Mouse (Mus musculus) limb, embryonic 14.5 days (tissue): Measurements from ENCODE around the gene Snx15. TPM values are rescaled to one million over a fixed set of nuclear protein-coding genes. Genes with fewer than 3 reads are reported as not detected.

Experiments used
- ATAC-seq: fragments of 200-750 bp; cut with Nextera tagmentation; 2 replicates; pipeline ENCODE4 v1.8.0; 2017; ENCODE audit warnings: low read depth, moderate number of reproducible peaks, moderate TSS enrichment; ENCODE audit not compliant: low FRiP score
- DNase-seq: peaks from one replicate; pipeline ENCODE4 v3.0.0-alpha.2; 2015; ENCODE audit warnings: low spot score
- H3K27ac ChIP-seq: fragments of 300-500 bp; sonication (generic); replicated peaks from 2 replicates; pipeline ENCODE4 v1.5.1; 2014; ENCODE audit warnings: low read depth, mild to moderate bottlenecking, low read length, moderate library complexity, mixed read lengths
- H3K27me3 ChIP-seq: fragments of 300-500 bp; sonication (generic); 2 replicates; pipeline ENCODE4 v1.6.1; 2014; ENCODE audit warnings: low read length, mixed read lengths; ENCODE audit not compliant: control insufficient read depth, insufficient read depth
- H3K36me3 ChIP-seq: fragments of 300-500 bp; sonication (generic); 2 replicates; pipeline ENCODE4 v1.6.1; 2014; ENCODE audit warnings: mild to moderate bottlenecking, low read length, moderate library complexity, mixed read lengths; ENCODE audit not compliant: control insufficient read depth, insufficient read depth
- H3K4me1 ChIP-seq: fragments of 300-500 bp; sonication (generic); 2 replicates; pipeline ENCODE4 v1.6.1; 2014; ENCODE audit warnings: antibody characterized with exemption, low read length, mixed read lengths; ENCODE audit not compliant: control insufficient read depth, insufficient read depth
- H3K4me2 ChIP-seq: fragments of 300-500 bp; sonication (generic); replicated peaks from 2 replicates; pipeline ENCODE4 v1.6.1; 2014; ENCODE audit warnings: low read depth, mild to moderate bottlenecking, low read length, moderate library complexity; ENCODE audit not compliant: severe bottlenecking
- H3K4me3 ChIP-seq: fragments of 300-500 bp; sonication (generic); replicated peaks from 2 replicates; pipeline ENCODE4 v1.5.1; 2014; ENCODE audit warnings: low read length
- H3K9ac ChIP-seq: fragments of 300-500 bp; sonication (generic); 2 replicates; pipeline ENCODE4 v1.6.1; 2014; ENCODE audit warnings: mild to moderate bottlenecking, low read depth, low read length, moderate library complexity; ENCODE audit not compliant: severe bottlenecking
- H3K9me3 ChIP-seq: fragments of 300-500 bp; sonication (generic); 2 replicates; pipeline ENCODE4 v1.6.1; 2016; ENCODE audit warnings: low read length; ENCODE audit not compliant: control insufficient read depth
- POLR2A ChIP-seq: fragments of 200-500 bp; IDR thresholded peaks from 2 replicates; pipeline ENCODE4 v1.8.0; 2012; ENCODE audit warnings: inconsistent platforms, mild to moderate bottlenecking, moderate library complexity, borderline replicate concordance; ENCODE audit not compliant: insufficient read depth, insufficient read length; ENCODE audit errors: extremely low read depth
- WGBS: fragments of 180-500 bp; shearing (Covaris S2); extraction: QIAGEN DNeasy Blood & Tissue Kit; methylation state at CpG from one replicate; pipeline ENCODE4 v1.1.7; 2014; 5-methylcytosine and 5-hydroxymethylcytosine counted together
- polyA plus RNA-seq, 2 experiments: library from polyadenylated mRNA; depleted of rRNA in 1 of 2; stranded (reverse) in 1 of 2; unstranded in 1 of 2; fragments of >200 nt; fragmentation: Nextera tagmentation in 1 of 2; extraction: Ambion mirVana in 1 of 2; gene quantifications; 2 replicates each; pipeline versions ENCODE4 v1.2.1 to v1.2.3; 2012 to 2014

The Snx15 gene
- polyA plus RNA-seq, 2 experiments, result 30.2 to 36.4 TPM

DNA sequence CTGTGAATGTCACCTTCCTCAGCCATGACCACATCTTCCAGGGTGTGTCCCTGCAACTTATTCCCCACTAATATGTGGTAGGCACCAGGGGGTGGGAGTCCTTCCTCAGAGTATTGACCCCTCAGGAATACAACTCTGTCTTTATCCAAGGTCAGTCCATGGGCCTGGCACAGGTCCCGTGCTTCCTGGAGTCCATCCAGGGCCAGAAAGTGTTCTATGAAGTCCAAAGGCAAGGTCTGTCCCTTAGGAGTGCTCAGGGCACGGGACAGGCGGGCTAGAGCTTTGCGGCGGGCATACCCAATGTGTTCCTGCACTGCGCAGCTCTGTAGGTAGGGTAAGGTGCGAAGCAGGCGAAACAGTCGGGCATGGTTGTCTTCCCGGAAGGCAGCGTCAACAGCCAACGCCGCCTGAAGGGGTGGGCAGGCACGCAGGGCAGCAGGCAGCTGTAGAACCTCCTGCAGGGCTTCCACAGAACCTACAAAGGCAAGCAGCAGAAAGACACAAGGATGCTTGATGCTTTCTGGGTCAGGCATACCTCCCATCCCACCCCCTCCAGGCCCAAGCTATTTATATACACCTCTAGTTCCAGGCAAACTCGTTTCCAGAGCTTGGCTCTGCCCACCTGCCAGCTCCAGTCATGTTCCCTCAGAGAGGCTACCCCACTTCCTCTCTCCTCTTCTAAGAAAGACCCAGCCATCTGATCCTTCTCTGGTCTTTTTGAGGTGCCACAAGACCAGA, 11.8 kb downstream of the Snx15 start:
- no peak for TF ChIP-seq POLR2A
- ATAC-seq (no peak), DNase-seq (no peak)
- Histone ChIP-seq H3K9me3 (no peaks in the 10 kb centered on the region), H3K4me2 (no peak overlapping the region), H3K27ac (no peak overlapping the region), H3K27me3 (no peaks in the 10 kb centered on the region), H3K9ac (no peak overlapping the region), H3K36me3 (peaks cover 31% of the 10 kb centered on the region), H3K4me1 (peaks cover 10% of the 10 kb centered on the region), H3K4me3 (no peak overlapping the region)
- WGBS, result 87% methylated on average over 15 of the region's 15 CpGs

DNA sequence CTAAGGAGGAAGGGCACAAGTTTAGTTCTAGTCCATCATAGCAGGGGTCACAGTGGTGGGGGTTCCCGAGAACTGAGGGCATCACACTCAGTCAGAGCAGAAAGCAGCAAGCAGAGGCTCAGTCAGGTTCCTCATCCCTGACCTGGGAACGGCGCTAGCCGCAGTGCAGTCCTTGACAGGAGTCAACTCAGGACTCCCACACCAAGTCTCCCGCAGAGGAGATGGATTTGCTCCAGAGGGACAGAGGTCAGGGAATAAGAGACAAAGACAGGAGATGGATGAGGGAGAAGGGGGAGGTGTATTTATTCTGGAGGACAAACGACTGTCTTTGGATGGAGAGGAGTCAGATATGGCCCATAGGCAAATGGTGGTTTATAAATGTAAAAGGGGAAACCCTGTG, 15.0 kb downstream of the Snx15 start:
- Histone ChIP-seq H3K4me2 (no peak overlapping the region), H3K4me3 (no peak overlapping the region), H3K36me3 (peaks cover 23% of the 10 kb centered on the region), H3K4me1 (peaks cover 5% of the 10 kb centered on the region; the same call in 1 of the 2 replicates), H3K27me3 (no peaks in the 10 kb centered on the region), H3K9ac (no peak overlapping the region), H3K27ac (no peak overlapping the region), H3K9me3 (no peaks in the 10 kb centered on the region)
- ATAC-seq (no peak), DNase-seq (no peak)
- TF ChIP-seq POLR2A, result no peak
- 59% methylated on average over 6 of the region's 6 CpGs for WGBS

DNA sequence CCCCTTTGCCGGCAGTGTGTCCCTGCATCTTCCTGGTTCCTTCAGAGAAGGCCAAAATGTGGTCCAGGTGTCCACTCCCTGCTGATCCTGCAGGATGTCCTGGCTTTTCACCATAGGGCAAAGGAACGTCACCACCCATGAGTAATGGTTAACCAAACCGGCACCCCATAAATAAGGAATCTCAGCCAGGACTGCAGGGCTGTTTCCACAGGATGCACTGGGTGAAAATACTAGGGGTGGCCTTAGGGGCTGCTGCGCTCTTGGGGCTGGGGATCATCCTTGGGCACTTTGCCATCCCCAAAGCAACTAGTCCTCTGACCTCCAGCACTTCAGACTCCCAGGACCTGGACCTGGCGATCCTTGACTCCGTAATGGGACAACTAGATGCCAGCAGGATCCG, 22.5 kb downstream of the Snx15 start, which contains the start of gene Naaladl1:
Gene Naaladl1, plus strand, starts transcription at position 197 of the 400 bp plus-strand sequence.
- H3K27ac ChIP-seq, result no peak within 1 kb of the TSS
- H3K9ac ChIP-seq, result no peak within 1 kb of the TSS
- WGBS, result 76% methylated on average over 7 of the region's 7 CpGs
- no peak for TF ChIP-seq POLR2A
- no peaks in the 10 kb centered on the region for H3K36me3 ChIP-seq
- DNase-seq (no peak), ATAC-seq (no peak)
- H3K9me3 ChIP-seq, result no peaks in the 10 kb centered on the region
- H3K4me1 ChIP-seq, result no peaks in the 10 kb centered on the region
- no peak within 1 kb of the TSS for H3K4me3 ChIP-seq
- H3K4me2 ChIP-seq, result no peak within 1 kb of the TSS
- H3K27me3 ChIP-seq, result no peaks in the 10 kb centered on the region

DNA sequence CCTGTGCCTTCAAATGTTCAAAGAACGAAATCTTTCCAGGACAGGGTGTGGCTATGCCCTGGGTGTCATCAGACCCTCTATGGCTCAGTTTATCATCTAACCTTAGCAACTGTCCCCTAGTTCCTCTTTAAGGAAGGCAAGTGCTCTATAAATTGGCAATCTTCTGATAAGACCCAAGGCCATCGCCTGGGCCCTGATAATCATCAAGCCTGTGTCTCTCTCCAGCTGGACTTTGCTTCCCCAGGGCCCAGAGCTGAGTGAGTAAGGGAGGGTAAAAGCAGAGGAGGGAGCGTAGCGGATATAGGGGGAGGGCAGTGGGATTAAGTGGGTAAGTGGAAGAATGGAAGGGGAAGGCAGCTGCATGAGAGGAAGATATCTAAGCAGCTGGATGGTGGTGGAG, 23.6 kb downstream of the Snx15 start:
- H3K36me3 ChIP-seq, result no peaks in the 10 kb centered on the region
- H3K27ac ChIP-seq, result no peak overlapping the region
- H3K4me3 ChIP-seq, result no peak overlapping the region
- H3K4me2 ChIP-seq, result no peak overlapping the region
- H3K27me3 ChIP-seq, result no peaks in the 10 kb centered on the region
- no peak overlapping the region for H3K9ac ChIP-seq
- H3K9me3 ChIP-seq, result no peaks in the 10 kb centered on the region
- no peak for ATAC-seq
- no peaks in the 10 kb centered on the region for H3K4me1 ChIP-seq
- no peak for DNase-seq
- WGBS, result 71% methylated on average over 4 of the region's 4 CpGs
- TF ChIP-seq POLR2A, result no peak

DNA sequence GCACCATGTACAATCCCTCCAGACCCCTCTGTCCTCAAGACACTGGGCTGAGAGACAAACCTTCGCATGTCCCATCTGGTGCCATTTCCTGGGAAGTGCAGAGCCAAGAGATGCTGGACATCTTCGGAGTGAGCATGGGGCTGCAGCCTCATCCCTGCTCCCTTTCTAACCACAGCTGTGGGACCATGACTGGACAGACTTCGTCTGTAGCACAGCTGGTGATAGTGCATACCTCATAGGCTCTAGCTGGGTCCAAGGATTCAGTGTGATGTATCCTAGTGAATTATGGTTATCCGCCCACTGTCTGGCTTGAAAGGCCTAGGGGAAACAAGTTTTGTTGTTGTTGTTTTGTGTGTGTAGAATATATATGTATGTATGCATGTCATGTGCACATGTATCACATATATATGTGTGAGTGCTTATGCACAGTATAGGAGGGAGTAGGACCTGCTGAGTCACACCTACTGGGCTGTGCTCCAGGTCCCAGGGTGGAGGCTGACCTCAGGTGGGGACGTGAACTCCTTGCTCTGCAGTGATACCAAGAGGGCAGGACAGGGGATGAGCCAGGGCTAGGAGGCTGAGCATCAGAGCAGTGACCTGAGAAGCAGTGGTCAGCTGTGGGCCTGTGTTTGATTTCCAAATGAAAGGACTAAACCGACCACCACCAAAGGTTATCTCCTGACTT, 25.8 kb downstream of the Snx15 start:
- no peaks in the 10 kb centered on the region for H3K4me1 ChIP-seq
- no peak overlapping the region for H3K9ac ChIP-seq
- WGBS, result 77% methylated on average over 6 of the region's 6 CpGs
- H3K4me3 ChIP-seq, result no peak overlapping the region
- H3K36me3 ChIP-seq, result 0 out of 2 replicates have a peak, but pooled peaks cover 6% of the 10 kb centered on the region
- H3K9me3 ChIP-seq, result no peaks in the 10 kb centered on the region
- no peak overlapping the region for H3K4me2 ChIP-seq
- TF ChIP-seq POLR2A, result no peak
- H3K27ac ChIP-seq, result no peak overlapping the region
- ATAC-seq (no peak), DNase-seq (no peak)
- H3K27me3 ChIP-seq, result no peaks in the 10 kb centered on the region
